Mouse (Mus musculus): ENCODE measurements around the gene Rufy1.
A peak's percentile ranks its signal among the peaks of the same experiment; 100 is the strongest.
"Not testable (repeated sequence)": the region's sequence is repeated elsewhere in the genome, so short reads cannot be mapped to it uniquely, and the experiment has no call there.

The Rufy1 gene

GRCm38 (mm10) chr11:50377892-50378684 lies 52.8 kb downstream of the Rufy1 start:
- DNase-seq, result peak; percentile 93

- DNase-seq, result peak; percentile 99
These were observed 53.7 kb downstream of the Rufy1 start, which contains the start of gene Hnrnph1 for GRCm38 (mm10) chr11:50376911-50377891. Gene Hnrnph1 (plus strand): TSS chr11:50376990.

DNA sequence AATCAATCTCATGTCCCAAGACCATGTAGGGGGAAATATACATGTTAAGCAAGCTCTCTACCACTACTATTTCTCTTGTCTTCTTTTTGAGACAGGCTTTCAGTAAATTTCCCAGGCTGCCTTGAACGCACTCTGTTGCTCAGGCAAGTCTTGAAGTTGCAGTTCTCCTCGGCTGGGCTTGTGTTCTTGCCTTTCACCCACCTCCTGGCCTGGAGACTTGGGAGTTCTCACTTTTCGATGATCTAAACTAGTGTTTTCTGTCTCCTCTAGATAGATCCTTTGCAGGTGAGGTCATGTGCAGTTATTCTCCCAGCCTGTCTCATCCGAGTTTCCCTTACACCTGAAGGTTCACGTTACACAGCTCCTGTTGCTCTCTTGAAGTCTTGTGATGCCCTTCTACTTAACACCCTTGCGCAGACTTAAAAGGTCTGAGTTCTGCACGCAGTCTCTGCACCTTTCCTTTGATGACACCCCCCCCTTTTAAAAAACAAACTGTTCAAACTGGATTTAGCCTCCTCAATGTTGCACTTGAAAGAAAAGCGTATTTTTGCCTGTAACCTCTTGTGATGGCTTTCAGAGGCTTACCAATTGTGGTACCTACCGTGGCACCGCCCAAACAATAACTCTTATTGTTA lies 54.7 kb downstream of the Rufy1 start:
- no peak for DNase-seq

DNA sequence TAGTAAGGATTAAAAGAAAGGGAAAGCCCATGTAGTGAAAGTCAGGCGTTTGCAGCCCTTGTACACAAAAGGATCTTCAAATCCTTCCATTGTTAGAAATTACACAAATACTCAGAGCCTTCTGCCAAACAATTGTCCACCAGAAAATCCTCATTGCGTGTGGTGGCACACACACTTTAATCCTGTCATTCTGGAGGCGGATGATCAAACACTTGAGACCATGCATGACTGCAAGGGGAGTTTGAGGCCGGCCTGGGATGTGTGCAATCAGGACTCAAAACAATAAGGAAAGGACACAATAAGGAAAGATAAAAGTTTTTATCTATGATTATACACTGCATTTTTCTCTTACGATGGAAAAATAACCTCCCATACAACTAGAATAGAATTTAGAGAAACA lies 55.5 kb downstream of the Rufy1 start:
- DNase-seq, result no peak

- DNase-seq, result no peak
These were observed 56.5 kb downstream of the Rufy1 start for GRCm38 (mm10) chr11:50374286-50375015.

GRCm38 (mm10) chr11:50373621-50374020 lies 57.3 kb downstream of the Rufy1 start:
- DNase-seq, result no peak

- no peak for DNase-seq
These were observed 57.8 kb downstream of the Rufy1 start for GRCm38 (mm10) chr11:50373086-50373485.

GRCm38 (mm10) chr11:50371911-50372310 lies 59.0 kb downstream of the Rufy1 start:
- no peak for DNase-seq

DNA sequence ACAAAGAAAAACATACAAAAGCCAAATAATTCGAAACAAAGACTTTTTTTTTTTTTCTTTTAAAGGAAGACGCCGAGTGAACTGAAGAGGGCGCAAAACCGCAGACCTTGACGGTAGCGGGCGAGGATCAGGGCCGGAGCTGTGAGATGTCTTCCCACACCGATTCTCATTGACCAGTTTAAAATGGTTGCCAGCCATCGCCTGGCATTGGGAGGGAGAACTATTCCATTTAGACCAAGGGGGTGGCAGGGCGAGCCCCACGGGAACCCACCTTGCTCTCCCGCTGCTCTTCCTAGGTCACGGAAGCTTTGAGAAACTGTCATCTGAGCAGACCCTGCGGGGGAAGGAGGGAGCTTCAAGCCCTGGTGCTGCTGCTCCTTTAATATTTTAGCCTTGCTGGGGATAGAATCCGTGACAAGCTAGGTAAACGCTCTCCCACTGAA lies 59.5 kb downstream of the Rufy1 start:
- peak; percentile 66 for DNase-seq

- no peak for DNase-seq
These were observed 60.0 kb downstream of the Rufy1 start for GRCm38 (mm10) chr11:50370969-50371368.

DNA sequence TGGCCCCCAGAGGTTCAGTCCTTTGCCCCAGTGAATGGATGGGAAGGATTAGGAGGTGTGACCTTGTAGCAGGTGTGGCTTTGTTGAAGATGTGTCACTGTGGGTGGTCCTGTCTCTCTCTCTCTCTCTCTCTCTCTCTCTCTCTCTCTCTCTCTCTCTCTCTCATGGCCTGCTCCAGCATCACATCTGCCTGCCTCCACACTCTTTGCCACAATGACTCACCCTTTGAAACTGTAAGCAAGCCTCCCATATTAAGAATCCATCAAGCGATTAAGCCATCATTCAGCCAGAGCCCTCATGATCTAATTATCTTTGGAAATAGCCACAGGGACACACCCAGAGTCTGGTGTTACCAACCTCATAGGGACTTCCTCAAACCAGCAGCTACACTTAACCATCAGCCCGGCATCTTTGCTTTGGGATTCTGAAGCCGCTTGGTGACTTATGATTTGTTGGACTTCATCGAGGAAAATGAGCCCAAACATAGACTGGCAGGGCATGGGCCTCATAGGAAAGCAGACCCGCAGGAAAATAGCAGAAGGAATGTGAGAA lies 61.5 kb downstream of the Rufy1 start:
- DNase-seq, result no peak

GRCm38 (mm10) chr11:50367531-50367930 lies 63.4 kb downstream of the Rufy1 start:
- no peak for DNase-seq

GRCm38 (mm10) chr11:50365322-50365721 lies 65.6 kb downstream of the Rufy1 start:
- DNase-seq, result no peak

DNA sequence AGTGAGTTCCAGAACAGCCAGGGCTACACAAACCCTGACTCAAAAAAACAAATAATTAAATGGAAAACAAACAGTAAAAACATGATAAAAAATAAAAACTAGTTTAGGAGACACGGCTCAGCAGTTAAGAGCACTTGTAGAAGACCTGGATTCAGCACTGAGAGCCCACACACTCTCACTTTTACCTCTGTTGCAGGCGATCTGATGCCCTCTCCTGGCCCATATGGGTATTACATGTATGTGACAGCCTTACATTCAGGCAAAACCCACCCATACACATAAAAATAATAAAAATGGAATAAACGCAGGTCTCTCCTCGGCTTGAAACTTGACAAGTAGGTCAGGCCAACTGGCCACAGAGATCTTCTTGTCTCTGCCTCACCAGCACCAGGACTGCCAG lies 66.4 kb downstream of the Rufy1 start:
- peak; percentile 88 for DNase-seq

DNA sequence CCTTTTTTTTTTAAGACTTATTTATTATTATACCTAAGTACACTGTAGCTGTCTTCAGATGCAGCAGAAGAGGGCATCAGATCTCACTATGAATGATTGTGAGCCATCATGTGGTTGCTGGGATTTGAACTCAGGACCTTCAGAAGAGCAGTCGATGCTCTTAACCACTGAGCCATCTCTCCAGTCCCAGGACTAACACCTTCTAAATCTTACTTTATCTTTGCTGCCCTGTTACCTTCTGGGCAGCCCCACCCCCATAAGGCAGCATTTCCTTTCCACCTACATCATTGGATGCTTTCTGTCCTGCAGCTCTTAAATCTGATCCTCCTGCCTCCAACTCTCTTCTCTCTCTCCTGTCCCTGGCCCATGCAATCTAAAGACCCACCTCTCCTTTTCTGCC lies 69.6 kb downstream of the Rufy1 start:
- DNase-seq, result not testable (repeated sequence)

DNA sequence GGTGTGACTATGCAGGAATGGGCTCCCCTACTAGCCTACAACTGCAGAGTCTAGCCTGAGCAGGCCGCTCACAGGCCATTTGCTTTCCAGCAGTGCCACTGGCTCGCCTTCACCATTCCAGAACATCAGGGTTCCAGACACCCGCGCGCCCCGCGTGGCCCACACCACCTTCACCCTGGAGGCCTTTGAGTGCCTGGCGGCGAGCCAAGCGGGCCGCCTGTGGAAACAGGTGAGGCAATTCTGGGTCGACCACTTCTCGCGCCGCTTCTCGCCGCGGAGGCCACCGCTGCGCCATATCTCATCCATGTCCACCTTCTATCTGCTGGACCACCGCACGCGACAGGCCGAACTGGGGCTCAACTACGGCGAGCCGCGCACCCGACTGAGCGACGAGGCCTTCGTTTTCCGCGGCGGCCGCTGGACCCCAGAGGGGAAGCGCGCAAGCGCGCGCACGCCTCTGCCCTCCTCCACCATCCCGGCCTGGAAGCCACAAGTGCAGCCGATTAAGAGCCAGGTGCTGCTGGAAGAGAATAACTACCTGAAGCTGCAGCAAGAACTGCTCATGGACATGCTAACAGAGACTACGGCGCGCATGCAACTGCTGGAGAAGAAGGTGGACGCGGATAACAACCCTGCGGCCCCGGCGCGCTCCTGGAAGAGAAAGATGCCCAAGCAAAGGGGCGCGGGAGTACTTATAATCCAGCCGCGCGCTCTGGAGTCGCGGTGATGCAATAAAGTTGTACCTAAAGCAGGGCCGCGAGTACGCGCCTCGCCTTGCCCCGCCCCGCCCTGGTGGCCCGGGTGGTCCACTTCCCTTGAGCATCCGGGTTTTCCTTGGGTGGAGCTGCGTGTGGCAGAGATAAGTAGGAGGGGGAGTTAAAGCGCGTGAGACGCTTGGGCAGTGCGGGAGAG lies 71.7 kb downstream of the Rufy1 start:
- DNase-seq, result peak; percentile 60

GRCm38 (mm10) chr11:50355395-50355794 lies 75.5 kb downstream of the Rufy1 start:
- DNase-seq, result no peak

GRCm38 (mm10) chr11:50354851-50355250 lies 76.1 kb downstream of the Rufy1 start:
- peak; percentile 90 for DNase-seq

DNA sequence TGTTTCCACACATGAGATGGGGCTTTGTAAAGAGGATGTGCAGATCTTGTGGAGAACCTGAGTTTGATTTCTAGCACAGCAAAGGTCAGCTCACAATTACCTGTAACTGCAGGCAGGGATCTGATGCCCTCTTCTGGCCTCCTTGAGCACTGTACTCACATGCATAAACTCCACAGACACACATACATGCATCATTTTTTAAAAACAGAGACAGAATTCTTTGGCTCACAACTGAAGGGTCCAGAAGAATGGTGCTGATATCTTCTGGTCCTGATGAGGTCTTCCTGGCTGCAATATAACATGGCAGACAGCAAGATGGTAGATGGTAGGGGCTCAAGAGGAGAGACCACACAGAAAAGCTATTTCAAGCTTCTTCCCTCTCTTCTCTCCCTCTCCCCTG lies 76.8 kb downstream of the Rufy1 start, which contains the start of gene Cby3:
Gene Cby3 (plus strand): TSS at position 301 of the 400 bp plus-strand sequence.
- no peak for DNase-seq

DNA sequence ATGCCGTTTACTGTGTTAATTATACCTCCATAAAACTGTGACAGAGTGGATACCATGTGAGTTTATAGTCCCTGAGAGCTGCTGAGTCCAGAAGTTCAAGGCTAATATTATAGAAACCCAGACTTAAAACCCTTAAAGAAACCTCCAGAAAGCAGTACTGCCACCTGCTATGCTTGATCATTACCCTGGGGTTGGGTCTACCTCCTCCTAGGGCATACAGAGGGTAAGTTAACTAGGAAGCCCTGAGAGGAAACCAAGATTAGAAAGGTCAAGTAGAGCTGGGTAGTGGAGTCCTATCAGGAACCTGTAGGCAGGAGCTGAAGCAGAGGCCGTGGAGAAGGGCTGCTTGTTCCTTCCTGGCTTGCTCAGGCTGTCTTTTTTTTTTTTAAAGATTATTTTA lies 78.7 kb downstream of the Rufy1 start:
- DNase-seq, result no peak

All from kidney, postnatal 14 days (tissue).